Mouse (Mus musculus): ENCODE measurements at regions not wholly inside any gene's neighbourhood (a gene's known extent, or its start where the extent isn't known, plus 50 kb on each side); places are given as distances from the start of the nearest gene placed in this dataset.

GRCm38 (mm10) chr8:112933815-112934214 is 364.0 kb downstream of the Cntnap4 start:
- WGBS = 95% methylated on average over 2 of the region's 2 CpGs
- H3K4me3 ChIP-seq (ENCODE audit: low read length) = no peak overlapping the region
- no peaks in the 10 kb centered on the region for H3K36me3 ChIP-seq (ENCODE audit: control insufficient read depth, insufficient read depth, low read length)
- no peaks in the 10 kb centered on the region for H3K9me3 ChIP-seq (ENCODE audit: control insufficient read depth, low read length)
- no peaks in the 10 kb centered on the region for H3K27me3 ChIP-seq (ENCODE audit: control insufficient read depth, insufficient read depth, low read length)
- no peak overlapping the region for H3K27ac ChIP-seq (ENCODE audit: low read depth, low read length)
- H3K9ac ChIP-seq (ENCODE audit: low read depth, low read length) = no peak overlapping the region
- no peak for ATAC-seq (ENCODE audit: low FRiP score, low TSS enrichment)
- no peak overlapping the region for H3K4me2 ChIP-seq (replicated peaks; ENCODE audit: low read depth, low read length)
- no peaks in the 10 kb centered on the region for H3K4me1 ChIP-seq (ENCODE audit: control insufficient read depth, insufficient read depth, low read length)

DNA sequence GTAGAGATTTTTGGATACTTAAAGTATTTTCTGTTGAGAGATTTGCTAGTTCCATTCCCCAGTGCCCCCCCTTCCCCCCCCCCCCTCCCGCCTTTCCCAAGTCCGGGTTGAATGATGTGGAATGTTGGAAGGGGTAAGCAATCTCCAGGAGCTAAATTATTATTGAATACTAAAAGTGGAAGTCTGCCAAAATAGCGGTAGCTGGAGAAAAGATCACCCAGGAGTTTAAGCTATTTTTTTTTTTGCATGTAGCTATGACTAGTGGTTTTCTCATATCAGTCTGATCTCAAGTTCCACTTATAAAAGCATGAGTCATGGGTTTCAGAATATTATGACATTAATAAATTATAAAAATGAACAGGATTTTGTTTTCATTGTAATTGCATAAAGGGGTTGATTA is 365.6 kb downstream of the Cntnap4 start:
- Histone ChIP-seq H3K9me3 (ENCODE audit: control insufficient read depth, low read length) (no peaks in the 10 kb centered on the region), H3K4me2 (replicated peaks; ENCODE audit: low read depth, low read length) (no peak overlapping the region), H3K27me3 (ENCODE audit: control insufficient read depth, insufficient read depth, low read length) (no peaks in the 10 kb centered on the region), H3K36me3 (ENCODE audit: control insufficient read depth, insufficient read depth, low read length) (no peaks in the 10 kb centered on the region), H3K4me1 (ENCODE audit: control insufficient read depth, insufficient read depth, low read length) (no peaks in the 10 kb centered on the region), H3K27ac (ENCODE audit: low read depth, low read length) (no peak overlapping the region), H3K9ac (ENCODE audit: low read depth, low read length) (no peak overlapping the region), H3K4me3 (ENCODE audit: low read length) (no peak overlapping the region)
- no peak for ATAC-seq (ENCODE audit: low FRiP score, low TSS enrichment)
- 74% methylated on average over 3 of the region's 3 CpGs for WGBS

- no peak overlapping the region for H3K27ac ChIP-seq (ENCODE audit: low read depth, low read length)
These were observed 366.3 kb downstream of the Cntnap4 start for GRCm38 (mm10) chr8:112935897-112936719.

GRCm38 (mm10) chr8:112972418-112972817 is 402.6 kb downstream of the Cntnap4 start:
- Histone ChIP-seq H3K27me3 (ENCODE audit: control insufficient read depth, insufficient read depth, low read length) (no peaks in the 10 kb centered on the region), H3K9me3 (ENCODE audit: control insufficient read depth, low read length) (no peaks in the 10 kb centered on the region), H3K4me3 (ENCODE audit: low read length) (no peak overlapping the region), H3K36me3 (ENCODE audit: control insufficient read depth, insufficient read depth, low read length) (no peaks in the 10 kb centered on the region), H3K4me2 (replicated peaks; ENCODE audit: low read depth, low read length) (no peak overlapping the region), H3K4me1 (ENCODE audit: control insufficient read depth, insufficient read depth, low read length) (no peaks in the 10 kb centered on the region), H3K27ac (ENCODE audit: low read depth, low read length) (no peak overlapping the region), H3K9ac (ENCODE audit: low read depth, low read length) (no peak overlapping the region)
- ATAC-seq (ENCODE audit: low FRiP score, low TSS enrichment) = 0 out of 2 replicates have a peak, but pooled peaks have one; percentile 39
- WGBS = 4% methylated on average over 6 of the region's 6 CpGs

More at GRCm38 (mm10) chr8:112935897-112936719, 366.3 kb downstream of the Cntnap4 start:
- no peak overlapping the region for H3K9ac ChIP-seq (ENCODE audit: low read depth, low read length)
- no peak overlapping the region for H3K4me2 ChIP-seq (replicated peaks; ENCODE audit: low read depth, low read length)
- no peaks in the 10 kb centered on the region for H3K27me3 ChIP-seq (ENCODE audit: control insufficient read depth, insufficient read depth, low read length)
- 77% methylated on average over 9 of the region's 9 CpGs for WGBS
- H3K9me3 ChIP-seq (ENCODE audit: control insufficient read depth, low read length) = no peaks in the 10 kb centered on the region
- H3K4me3 ChIP-seq (ENCODE audit: low read length) = no peak overlapping the region
- no peaks in the 10 kb centered on the region for H3K4me1 ChIP-seq (ENCODE audit: control insufficient read depth, insufficient read depth, low read length)
- no peak for ATAC-seq (ENCODE audit: low FRiP score, low TSS enrichment)
- no peaks in the 10 kb centered on the region for H3K36me3 ChIP-seq (ENCODE audit: control insufficient read depth, insufficient read depth, low read length)

GRCm38 (mm10) chr8:112975734-112976133 is 405.9 kb downstream of the Cntnap4 start:
- no peaks in the 10 kb centered on the region for H3K4me1 ChIP-seq (ENCODE audit: control insufficient read depth, insufficient read depth, low read length)
- H3K36me3 ChIP-seq (ENCODE audit: control insufficient read depth, insufficient read depth, low read length) = no peaks in the 10 kb centered on the region
- H3K9me3 ChIP-seq (ENCODE audit: control insufficient read depth, low read length) = no peaks in the 10 kb centered on the region
- no peak for ATAC-seq (ENCODE audit: low FRiP score, low TSS enrichment)
- H3K27me3 ChIP-seq (ENCODE audit: control insufficient read depth, insufficient read depth, low read length) = no peaks in the 10 kb centered on the region
- WGBS = 88% methylated on average over 2 of the region's 2 CpGs
- no peak overlapping the region for H3K27ac ChIP-seq (ENCODE audit: low read depth, low read length)
- no peak overlapping the region for H3K4me2 ChIP-seq (replicated peaks; ENCODE audit: low read depth, low read length)
- H3K9ac ChIP-seq (ENCODE audit: low read depth, low read length) = no peak overlapping the region
- H3K4me3 ChIP-seq (ENCODE audit: low read length) = no peak overlapping the region

DNA sequence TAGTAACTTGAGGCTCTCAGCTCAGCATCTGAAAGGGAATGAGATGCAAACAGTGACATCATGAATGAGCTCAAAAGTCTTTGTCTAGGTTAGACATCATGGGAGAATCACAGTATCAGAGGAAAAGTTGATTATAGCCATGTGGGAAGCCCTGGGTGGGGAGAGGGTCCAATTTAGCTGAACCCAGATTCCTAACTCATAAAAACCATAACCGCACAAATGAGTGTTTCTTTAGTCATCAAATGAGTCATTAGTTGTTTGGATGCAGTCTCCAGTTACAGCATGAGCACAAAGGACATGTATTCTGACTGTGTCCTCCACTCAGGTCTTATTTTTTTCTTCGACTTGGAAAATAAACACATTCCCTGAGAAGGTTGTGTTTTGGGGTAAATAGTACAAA is 406.5 kb downstream of the Cntnap4 start:
- Histone ChIP-seq H3K4me3 (ENCODE audit: low read length) (no peak overlapping the region), H3K9ac (ENCODE audit: low read depth, low read length) (no peak overlapping the region), H3K27me3 (ENCODE audit: control insufficient read depth, insufficient read depth, low read length) (no peaks in the 10 kb centered on the region), H3K4me2 (replicated peaks; ENCODE audit: low read depth, low read length) (no peak overlapping the region), H3K27ac (ENCODE audit: low read depth, low read length) (no peak overlapping the region), H3K36me3 (ENCODE audit: control insufficient read depth, insufficient read depth, low read length) (no peaks in the 10 kb centered on the region), H3K9me3 (ENCODE audit: control insufficient read depth, low read length) (no peaks in the 10 kb centered on the region), H3K4me1 (ENCODE audit: control insufficient read depth, insufficient read depth, low read length) (no peaks in the 10 kb centered on the region)
- ATAC-seq (ENCODE audit: low FRiP score, low TSS enrichment) = no peak
- WGBS = 91% methylated on average over 2 of the region's 2 CpGs

- H3K4me3 ChIP-seq (ENCODE audit: low read length) = no peak overlapping the region
- no peaks in the 10 kb centered on the region for H3K36me3 ChIP-seq (ENCODE audit: control insufficient read depth, insufficient read depth, low read length)
- H3K27ac ChIP-seq (ENCODE audit: low read depth, low read length) = no peak overlapping the region
- no peaks in the 10 kb centered on the region for H3K4me1 ChIP-seq (ENCODE audit: control insufficient read depth, insufficient read depth, low read length)
- H3K4me2 ChIP-seq (replicated peaks; ENCODE audit: low read depth, low read length) = no peak overlapping the region
- H3K27me3 ChIP-seq (ENCODE audit: control insufficient read depth, insufficient read depth, low read length) = no peaks in the 10 kb centered on the region
- no peaks in the 10 kb centered on the region for H3K9me3 ChIP-seq (ENCODE audit: control insufficient read depth, low read length)
- ATAC-seq (ENCODE audit: low FRiP score, low TSS enrichment) = no peak
- WGBS = 79% methylated on average over 4 of the region's 4 CpGs
- no peak overlapping the region for H3K9ac ChIP-seq (ENCODE audit: low read depth, low read length)
These were observed 423.9 kb downstream of the Cntnap4 start for GRCm38 (mm10) chr8:112993781-112994180.

DNA sequence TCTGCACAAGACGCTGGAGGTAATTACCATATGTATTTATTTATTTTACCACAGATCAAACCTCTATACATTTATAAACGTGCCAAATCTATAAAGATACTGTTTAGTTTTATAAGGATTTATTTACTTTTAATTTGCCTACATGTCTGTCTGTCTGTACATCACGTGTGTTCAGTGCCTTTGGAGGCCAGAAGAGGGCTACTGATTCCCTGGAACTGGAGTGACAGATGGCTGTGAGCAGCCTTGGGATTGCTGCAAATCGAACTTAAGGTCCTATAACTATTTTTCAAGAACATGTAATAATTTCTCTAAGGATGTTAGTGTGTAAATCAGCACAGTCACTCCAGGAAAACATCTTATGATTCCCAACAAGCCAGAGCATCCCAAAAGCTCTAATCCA is 437.5 kb downstream of the Cntnap4 start:
- Histone ChIP-seq H3K27me3 (ENCODE audit: control insufficient read depth, insufficient read depth, low read length) (no peaks in the 10 kb centered on the region), H3K27ac (ENCODE audit: low read depth, low read length) (no peak overlapping the region), H3K9me3 (ENCODE audit: control insufficient read depth, low read length) (no peaks in the 10 kb centered on the region), H3K9ac (ENCODE audit: low read depth, low read length) (no peak overlapping the region), H3K4me1 (ENCODE audit: control insufficient read depth, insufficient read depth, low read length) (no peaks in the 10 kb centered on the region), H3K4me3 (ENCODE audit: low read length) (no peak overlapping the region), H3K4me2 (replicated peaks; ENCODE audit: low read depth, low read length) (no peak overlapping the region), H3K36me3 (ENCODE audit: control insufficient read depth, insufficient read depth, low read length) (no peaks in the 10 kb centered on the region)
- no peak for ATAC-seq (ENCODE audit: low FRiP score, low TSS enrichment)
- 66% methylated on average over 4 of the region's 4 CpGs for WGBS

GRCm38 (mm10) chr8:113028880-113029279 is 459.0 kb downstream of the Cntnap4 start:
- Histone ChIP-seq H3K36me3 (ENCODE audit: control insufficient read depth, insufficient read depth, low read length) (no peaks in the 10 kb centered on the region), H3K9ac (ENCODE audit: low read depth, low read length) (no peak overlapping the region), H3K27ac (ENCODE audit: low read depth, low read length) (no peak overlapping the region), H3K4me1 (ENCODE audit: control insufficient read depth, insufficient read depth, low read length) (no peaks in the 10 kb centered on the region), H3K27me3 (ENCODE audit: control insufficient read depth, insufficient read depth, low read length) (no peaks in the 10 kb centered on the region), H3K9me3 (ENCODE audit: control insufficient read depth, low read length) (no peaks in the 10 kb centered on the region), H3K4me3 (ENCODE audit: low read length) (no peak overlapping the region), H3K4me2 (replicated peaks; ENCODE audit: low read depth, low read length) (no peak overlapping the region)
- ATAC-seq (ENCODE audit: low FRiP score, low TSS enrichment) = no peak
- 65% methylated on average over 9 of the region's 9 CpGs for WGBS
